Mouse (Mus musculus): ENCODE results near the gene Oxld1.
"Not testable (repeated sequence)": the region's sequence is repeated elsewhere in the genome, so short reads cannot be mapped to it uniquely, and the experiment has no call there.

The Oxld1 gene

GRCm38 (mm10) chr11:120422651-120423568, 35.0 kb downstream of the Oxld1 start:
- DNase-seq: no peak

GRCm38 (mm10) chr11:120418592-120418991, 39.3 kb downstream of the Oxld1 start:
- DNase-seq: no peak

DNA sequence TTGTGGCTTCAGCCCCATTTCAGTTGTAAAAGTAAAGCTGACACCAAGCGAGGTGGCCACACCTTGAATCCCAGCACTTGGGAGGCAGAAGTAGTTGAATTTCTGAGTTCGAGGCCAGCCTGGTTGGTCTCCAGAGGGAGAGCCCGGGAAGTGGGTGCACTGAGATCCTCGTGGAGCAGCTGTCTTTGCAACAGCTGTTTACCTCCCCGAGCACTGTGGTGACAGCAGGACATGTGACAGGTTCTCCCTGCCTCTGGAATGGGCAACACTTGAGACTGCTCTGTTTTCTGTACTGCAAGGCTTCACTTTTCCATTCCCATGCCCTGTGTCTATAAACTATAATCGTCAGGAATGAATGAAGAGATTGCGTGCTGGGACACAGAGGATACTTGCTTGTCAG, 40.0 kb downstream of the Oxld1 start:
- no peak for DNase-seq

DNA sequence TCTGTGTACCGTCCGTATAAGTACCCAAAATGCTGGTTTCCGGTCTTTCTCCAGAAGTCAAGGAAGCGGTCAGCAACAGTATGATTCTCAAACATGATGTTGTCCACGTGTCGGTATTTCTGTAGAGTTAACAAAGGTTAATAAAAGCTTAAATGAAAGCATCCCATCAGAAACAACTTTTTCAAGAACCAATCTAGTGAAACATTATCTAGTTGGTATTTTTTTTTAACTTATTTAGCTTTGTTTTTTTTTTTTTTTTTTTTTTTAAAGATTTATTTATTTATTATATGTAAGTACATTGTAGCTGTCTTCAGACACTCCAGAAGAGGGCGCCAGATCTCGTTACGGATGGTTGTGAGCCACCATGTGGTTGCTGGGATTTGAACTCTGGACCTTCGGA, 44.2 kb downstream of the Oxld1 start:
- not testable (repeated sequence) for DNase-seq

All from right cerebral cortex, adult 18-20 months (tissue).